Mouse (Mus musculus): ENCODE measurements around the gene Lcn8.

Lcn8 gene

DNA sequence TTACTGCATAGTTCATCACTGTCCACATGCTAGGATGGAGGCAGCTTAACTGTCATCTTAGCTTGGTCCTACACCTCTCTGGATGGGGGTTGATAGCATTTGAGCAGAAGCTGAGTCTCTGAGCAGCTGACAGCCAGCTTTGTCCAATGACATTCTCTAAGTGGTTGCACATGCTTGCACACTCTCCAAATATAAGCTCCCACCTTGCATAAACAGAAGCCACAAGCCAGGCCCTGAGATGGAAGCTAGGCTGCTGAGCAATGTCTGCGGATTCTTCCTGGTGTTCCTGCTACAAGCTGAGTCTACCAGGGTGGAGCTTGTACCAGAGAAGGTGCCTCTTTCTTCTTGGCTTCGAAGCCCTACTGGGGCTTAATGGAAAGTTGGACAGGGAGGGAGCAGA lies at the start of gene Lcn8:
Gene Lcn8, plus strand, starts transcription at position 219 of the 400 bp plus-strand sequence.
- no peak for DNase-seq (ENCODE audit: low spot score)

DNA sequence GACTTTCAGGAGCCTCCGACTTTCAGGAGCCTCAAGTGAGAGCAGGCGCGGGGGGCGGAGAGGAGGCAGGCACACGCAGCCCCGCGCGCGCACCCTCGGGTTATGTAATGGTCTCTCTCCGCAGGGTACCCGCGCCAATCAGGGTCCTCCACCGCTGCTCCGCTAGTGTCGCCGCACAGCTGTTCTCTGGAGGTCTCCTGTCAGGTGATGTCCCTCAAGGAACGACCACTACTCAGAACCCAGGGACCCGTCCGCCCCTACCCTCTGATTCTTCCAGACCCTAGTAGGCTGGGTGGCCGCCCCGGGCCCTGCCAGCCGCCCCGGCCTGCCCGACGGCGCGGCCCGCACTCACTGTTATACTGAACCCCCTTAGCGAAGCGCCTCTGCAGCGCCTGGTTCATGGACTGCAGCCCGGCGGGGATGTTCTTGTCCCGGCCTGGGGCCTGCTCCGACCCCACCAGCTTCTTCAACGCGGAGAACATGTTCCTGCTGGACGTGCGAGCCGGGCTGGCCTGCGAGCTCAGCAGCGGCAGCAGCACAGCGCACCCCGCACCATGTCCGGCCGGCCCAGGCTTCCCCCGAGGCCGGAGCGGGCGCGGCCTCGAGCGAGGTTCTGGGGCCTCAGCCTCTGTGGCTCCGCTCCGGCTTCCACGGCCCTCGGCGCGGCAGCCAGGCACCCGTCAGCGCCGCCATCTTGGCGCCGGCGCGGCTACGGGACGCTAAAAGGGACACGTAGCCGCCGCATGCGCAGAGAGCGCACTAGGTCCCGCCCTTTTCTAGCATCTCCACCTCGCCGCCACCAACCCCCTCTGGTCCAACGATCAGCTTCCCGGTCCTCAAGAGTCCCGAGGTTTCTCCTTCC lies 44.9 kb upstream of the Lcn8 start, which contains the start of gene Rabl6:
Gene Rabl6, minus strand, starts transcription at position 761 of the 862 bp plus-strand sequence.
- DNase-seq (ENCODE audit: low spot score) = peak; percentile 87

DNA sequence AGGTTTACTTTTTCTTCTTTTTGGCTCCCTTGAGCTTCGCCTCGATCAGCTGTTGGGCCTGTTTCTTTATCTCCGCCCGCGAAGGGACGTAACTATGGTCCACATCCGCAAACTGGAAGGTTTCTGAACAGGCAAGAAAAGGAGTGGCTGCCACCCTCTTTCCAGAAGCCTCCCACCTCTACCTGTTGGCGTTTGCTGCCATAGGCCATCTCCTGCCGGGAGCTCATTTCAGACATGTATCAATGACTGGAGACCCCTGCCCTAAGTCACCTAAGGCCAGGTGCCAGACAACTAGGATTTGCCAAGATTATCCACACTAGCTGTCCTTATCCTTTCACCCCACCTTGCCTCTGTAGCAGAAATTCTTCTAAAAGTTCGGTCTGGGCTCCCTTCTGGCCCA lies 44.2 kb upstream of the Lcn8 start:
- no peak for DNase-seq (ENCODE audit: low spot score)

DNA sequence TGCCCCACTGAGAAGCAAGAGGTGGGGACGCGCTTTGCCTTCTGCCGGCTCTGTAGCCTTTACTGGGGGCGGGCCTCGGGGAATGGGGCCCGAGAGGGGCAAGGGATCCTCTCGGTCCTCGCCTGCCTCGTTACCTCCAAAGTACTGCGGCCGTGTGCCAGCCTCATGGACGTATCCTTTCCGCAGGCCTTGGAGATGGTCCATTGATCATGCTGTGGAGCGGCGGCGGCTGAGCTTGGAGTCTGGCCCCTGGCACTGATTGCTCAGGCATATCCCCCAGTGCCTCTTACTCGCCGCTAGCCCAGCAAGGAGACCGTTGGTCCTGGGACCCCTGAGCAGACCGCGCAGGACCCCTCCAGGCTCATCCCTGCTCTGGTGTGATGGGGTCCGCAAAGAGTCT lies 36.5 kb upstream of the Lcn8 start:
- no peak for DNase-seq (ENCODE audit: low spot score)

DNA sequence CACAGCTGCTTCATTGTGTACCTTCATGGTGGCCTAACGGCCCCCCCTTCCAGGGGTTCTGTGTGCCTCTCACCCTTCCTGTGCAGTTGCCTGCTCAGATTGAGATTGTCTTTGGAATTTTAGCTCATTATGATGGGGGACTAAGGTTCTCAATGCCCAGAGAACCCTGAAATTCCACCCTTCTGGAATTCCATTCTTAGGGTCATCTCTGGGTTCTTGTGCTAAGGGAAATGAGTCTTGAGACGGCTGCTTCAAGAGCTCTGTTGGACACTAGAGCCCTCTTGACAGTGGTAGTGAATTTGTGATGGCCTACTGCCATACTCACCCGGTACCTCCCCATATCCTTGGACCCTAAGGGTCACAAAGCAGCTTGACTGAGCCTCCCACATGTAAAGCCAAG lies 35.3 kb upstream of the Lcn8 start, which contains the start of gene Ccdc183:
Gene Ccdc183, minus strand, starts transcription at position 101 of the 400 bp plus-strand sequence.
- no peak for DNase-seq (ENCODE audit: low spot score)

DNA sequence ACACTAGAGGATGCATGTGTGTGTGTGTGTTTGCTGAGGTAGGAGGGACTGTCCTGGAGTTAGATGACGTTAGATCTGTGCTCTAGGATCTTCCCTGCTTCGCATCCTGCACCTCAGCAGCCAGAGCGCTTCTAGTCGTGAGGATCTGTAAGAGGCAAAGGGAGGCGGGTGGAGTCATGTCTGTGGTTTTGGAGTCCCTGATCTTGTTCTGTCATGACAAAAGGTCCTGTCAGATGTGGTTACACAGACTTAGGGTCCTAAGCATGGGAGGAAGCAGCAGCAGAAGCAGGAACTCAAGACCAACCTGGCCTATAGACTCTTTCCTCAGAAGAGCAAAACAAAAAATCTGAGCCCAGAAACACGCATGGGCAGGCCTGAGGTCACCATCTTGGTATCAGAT lies 32.5 kb upstream of the Lcn8 start:
- no peak for DNase-seq (ENCODE audit: low spot score)

DNA sequence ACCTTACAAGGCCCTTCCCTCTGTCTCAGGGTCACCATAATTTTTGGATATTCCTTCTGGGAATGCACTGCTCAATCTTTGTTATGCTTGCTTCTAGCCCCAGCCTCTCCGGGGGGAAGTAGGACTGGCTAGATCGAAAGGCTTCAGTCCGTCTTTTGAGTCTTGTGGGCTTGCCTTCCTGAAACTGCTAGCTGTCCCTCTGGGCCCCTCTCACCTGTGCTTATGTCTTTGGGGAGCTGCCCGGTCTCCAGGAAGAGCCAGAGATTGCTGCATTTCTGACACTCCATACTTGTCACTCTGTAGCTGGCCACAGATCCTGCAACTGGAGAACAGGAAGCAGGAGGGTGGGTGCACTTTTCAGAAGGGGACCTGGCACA lies 32.1 kb upstream of the Lcn8 start:
- DNase-seq (ENCODE audit: low spot score) = no peak

DNA sequence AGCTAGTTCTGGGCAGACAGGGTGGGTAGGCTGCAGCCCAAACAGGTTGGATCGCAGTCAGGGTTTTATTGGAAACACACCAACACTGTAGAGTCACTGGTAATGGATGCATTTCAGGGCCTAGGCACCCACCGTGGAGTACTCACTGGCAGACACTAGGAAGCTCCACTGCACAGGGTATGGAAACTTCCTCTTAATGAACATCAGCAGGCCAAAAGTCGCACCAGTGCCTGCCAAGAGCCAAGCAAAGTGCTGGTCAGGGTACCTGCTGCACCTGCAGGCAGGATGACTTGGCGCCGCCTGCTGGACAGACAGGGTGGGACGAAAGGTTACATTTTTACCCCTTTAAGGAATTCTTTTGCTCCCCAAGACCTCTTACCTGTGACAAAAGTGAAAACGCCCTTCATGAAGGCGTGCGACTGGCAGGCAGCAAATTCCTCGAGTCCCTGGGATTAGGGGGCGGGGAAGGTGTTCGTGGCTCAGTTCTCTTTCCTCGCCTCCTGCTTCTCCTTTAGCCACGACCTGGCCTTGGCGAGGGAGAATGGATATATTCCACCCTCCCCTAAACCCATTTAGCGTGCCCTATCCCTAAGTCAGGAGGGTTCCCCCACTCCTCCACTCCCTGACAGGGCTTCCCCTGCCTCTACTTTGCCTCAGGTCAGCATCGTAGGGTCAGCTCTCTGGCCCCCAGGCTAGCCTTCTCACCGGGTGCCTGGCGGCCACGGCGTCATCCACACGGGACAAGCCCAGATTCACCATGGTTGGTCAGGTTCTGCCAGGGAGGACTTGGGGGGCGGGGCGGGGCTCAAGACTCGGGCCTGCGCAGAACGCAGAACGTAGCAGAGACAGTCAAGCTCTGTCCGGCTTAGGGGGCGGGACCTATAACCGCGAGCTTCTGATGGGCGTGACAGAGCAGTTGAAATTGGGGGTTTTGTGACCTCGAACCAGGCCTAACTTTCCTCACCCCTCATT lies 31.4 kb upstream of the Lcn8 start, which contains the start of gene Tmem141:
Gene Tmem141, minus strand, starts transcription at position 777 of the 972 bp plus-strand sequence.
- DNase-seq (ENCODE audit: low spot score) = peak; percentile 92

DNA sequence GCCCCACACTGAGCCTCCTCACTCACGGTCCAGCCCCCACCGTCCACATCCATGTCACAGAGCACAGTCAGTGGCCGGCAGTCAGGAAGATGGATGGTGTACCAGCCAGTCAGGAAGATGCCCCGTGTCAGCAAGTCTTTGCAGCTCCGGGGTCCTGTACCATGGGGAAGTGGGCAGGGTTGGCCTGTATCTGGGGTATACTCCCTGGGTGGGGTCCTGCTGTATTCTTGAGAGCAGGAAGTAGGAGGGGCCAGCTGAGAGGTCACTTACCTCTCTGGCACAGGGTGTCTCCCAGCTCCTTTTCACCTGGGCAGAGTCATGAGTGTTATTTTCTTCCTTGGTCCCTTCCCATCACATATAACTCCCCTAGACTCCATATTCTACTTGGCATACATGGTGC lies 26.9 kb upstream of the Lcn8 start:
- no peak for DNase-seq (ENCODE audit: low spot score)

DNA sequence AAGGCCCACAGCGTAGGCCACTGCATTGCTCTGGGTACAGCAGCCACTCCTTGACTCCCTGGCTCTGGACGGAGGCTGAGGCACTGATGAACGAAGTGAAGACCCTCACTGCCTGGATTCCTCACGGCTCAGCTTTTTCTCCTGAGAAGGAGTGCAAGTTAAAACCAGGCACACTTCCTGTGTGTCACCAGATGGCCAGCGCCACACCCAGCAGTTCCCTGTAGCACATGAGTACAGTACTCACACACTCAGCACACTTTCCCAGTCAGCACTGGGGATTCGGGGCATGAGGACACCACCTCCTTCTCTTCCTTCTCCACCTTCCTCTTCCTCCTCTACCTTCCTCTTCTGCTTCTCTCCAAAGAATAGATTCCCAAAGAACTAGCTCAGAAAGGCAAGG lies 25.1 kb upstream of the Lcn8 start, which contains the start of gene Fcna:
Gene Fcna, minus strand, starts transcription at position 220 of the 400 bp plus-strand sequence.
- DNase-seq (ENCODE audit: low spot score) = no peak

DNA sequence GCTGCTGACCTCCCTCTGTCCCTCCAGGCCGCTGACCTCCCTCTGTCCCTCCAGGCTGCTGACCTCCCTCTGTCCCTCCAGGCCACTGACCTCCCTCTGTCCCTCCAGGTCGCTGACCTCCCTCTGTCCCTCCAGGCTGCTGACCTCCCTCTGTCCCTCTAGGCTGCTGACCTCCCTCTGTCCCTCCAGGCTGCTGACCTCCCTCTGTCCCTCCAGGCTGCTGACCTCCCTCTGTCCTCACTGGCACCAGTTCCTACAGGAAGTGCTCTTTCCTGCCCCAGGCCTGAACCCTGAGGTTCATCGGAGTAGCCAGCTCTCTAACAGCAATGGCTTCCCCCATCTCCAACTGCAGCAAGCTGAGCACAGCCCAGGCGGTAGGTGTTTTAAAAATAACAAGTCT lies 24.2 kb upstream of the Lcn8 start:
- no peak for DNase-seq (ENCODE audit: low spot score)

DNA sequence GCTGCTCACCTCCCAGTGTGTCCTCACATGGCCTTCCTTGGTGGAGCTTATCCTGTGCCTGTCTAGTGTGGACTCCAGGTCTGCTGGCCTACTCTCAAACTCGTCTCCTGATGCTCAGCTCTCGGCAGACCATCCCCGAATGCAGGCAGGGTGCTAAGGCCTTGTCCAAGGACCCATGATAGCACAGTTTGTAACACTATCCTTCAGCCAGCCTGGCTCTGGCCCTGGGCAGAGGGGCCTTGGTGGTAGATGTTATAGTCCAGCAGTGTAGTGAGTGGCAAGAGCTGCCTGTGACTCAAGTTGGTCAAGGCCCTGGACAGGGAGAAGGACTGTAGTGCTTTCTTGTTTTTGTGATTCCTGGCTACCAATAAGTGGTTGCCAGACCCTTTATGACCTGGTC lies 19.3 kb upstream of the Lcn8 start:
- DNase-seq (ENCODE audit: low spot score) = no peak

DNA sequence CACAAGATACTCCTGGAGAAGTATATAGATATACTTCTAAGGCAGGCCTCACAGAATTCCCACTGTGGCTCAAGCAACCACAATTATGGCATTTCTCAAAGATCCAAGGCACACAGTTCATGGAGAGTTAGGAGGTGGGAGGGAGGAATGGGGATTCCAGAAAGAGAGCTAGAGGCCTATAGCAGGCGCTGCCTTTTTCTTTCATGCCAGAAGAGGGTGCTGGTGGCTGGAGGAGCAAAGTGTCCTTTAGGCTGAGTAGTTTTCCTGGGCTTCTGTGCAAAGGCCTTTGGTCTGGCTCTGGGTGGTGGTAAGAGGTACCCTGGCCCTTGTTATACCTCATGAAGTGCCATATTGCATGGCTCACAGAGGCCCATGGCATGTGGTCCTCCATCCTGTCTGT lies 18.9 kb upstream of the Lcn8 start:
- no peak for DNase-seq (ENCODE audit: low spot score)

DNA sequence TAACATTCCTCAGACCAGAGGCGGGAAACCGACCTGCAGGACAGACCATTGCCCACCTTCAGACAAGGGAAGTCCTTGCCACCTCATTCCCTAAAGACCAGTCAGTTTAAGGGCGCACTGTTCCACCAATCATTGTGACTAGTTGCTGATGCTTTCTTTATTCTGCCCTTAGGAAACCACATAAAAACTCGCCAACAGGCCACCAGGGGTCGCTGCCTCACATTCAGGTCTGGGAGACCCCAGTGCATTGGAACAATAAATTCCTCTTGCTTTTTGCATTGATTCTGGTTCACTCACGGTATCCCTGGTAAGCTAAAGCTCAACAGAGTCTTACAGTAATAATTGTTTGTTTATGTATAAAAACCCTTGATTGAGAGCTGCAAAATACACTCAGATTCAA lies 13.0 kb upstream of the Lcn8 start:
- DNase-seq (ENCODE audit: low spot score) = no peak

DNA sequence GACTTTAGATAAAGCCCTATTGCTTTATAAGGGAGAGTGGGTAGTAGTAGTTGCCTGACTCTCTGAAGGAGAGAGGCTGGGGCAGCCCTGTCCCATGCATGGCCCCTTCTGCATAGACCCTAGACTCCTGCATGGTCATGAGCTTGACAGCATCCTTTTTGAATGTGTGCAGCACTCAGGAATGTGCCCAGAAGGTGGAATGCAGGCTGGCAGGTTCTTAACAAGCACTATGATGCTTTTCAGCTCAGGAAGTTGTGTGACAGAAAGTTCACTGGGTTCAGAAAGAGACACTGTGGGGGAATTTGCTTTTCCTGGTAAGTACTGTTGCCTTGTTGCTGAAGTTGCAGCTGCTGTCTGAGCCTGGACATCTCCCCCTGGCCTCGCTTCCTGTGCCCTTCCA lies 1.6 kb downstream of the Lcn8 start:
- DNase-seq (ENCODE audit: low spot score) = peak; percentile 11

DNA sequence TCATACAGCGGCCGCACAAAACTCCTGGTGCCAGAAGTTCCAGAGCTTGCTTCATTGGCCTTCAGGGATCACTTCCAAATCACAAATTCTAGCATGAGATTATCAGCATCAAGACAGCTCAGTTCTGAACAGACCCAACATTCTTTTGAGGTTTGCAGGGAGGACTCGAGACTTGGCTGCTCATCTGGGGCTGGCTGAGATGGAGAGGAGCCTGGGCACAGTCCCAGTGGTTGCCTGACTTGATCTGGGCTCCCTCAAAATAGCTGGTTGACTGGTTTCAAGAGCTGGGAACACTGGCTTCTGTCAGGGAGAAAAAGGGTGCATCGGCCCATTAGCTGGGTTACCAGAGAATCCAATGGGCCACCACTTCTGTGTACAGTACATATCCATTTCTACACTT lies 3.8 kb downstream of the Lcn8 start:
- DNase-seq (ENCODE audit: low spot score) = peak; percentile 30

DNA sequence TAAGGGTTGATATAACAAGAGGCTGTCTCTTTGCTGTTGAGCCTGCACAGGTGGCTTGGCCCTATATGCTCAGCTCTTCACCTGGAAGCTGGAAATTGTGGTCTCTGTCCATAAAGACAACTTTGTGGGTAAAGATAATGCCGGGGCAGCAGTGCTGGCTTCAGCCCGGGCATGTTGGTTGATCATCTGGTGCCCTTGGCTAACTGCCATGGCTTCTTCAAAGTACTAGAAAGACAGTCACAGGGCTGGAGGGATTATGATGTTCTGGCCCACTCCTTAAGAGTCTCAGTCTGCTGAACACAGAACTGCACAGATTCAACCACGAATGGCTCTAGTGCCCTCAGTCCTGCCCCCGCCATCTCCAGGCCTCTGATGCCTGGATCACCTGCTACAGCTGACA lies 4.3 kb downstream of the Lcn8 start:
- no peak for DNase-seq (ENCODE audit: low spot score)

DNA sequence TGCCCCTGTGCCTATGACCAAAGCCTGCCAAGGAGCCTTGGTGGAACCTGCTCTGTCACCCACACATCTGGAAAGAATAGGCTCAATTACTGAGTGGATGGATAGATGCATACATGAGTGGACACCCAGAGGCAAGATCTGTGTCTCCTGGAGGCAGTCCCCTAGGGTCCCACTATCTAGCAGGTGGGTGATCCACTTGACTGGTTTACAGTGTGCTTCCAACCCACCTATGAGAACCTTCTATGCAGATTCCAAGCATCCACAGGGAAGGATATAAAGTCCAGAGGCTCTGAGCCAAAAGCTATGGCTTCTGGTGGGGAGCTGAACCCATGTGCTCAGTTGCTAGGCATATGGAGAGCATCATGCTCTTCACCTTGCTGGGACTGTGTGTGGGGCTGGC lies 4.7 kb downstream of the Lcn8 start, which contains the start of gene Lcn5:
Gene Lcn5, plus strand, starts transcription at position 301 of the 400 bp plus-strand sequence.
- DNase-seq (ENCODE audit: low spot score) = no peak

DNA sequence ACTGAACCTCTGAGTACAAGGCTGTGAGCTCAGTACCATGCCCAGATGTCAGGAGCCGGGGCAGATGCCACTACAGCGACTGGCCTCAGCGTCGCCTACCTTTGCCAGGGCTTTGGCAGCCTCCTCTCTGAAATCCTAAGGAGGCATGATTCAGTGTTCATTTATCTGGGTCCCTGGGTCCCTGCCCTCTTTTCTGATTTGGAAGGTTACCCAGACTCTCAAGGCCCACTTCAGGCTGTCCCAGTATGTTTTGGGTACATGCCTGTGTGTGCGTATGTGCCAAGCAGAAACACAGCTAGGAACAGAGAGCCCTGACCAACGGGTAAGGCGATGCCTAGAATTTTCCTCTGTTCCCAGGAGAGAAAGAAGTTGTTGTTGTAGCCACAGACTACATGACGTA lies 7.4 kb downstream of the Lcn8 start:
- no peak for DNase-seq (ENCODE audit: low spot score)

DNA sequence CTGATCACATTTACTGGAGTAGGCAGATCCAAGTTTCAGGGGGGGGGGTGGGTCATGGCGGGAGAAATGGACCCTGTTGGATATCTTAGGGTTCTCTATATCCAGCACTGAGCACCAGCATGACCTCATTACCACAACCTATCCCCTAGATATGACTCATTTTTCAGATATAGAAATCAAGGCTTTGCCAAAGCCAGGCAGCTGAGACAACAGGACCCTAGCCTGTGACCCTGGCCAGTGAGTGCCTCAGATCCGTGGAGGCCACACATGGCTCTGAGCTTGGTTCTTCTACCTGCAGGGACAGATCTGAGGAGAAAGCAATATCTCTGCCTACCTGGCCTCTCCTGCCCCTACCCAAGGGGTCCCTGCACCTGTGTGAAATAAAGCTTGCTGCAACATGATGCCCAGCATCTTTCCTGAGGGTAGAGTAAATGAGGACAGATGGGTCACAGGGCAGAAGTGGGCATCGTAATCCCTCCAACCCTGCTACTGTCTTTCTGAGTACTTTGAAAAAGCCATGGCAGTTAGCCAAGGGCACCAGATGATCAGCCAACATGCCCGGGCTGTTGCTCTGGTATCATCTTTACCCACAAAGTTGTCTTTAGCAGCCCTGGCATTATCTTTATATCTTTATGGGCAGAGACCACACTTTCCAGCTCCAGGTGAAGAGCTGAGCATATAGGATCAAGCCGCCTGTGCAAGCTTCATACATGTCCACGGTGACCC lies 8.5 kb downstream of the Lcn8 start:
- no peak for DNase-seq (ENCODE audit: low spot score)

DNA sequence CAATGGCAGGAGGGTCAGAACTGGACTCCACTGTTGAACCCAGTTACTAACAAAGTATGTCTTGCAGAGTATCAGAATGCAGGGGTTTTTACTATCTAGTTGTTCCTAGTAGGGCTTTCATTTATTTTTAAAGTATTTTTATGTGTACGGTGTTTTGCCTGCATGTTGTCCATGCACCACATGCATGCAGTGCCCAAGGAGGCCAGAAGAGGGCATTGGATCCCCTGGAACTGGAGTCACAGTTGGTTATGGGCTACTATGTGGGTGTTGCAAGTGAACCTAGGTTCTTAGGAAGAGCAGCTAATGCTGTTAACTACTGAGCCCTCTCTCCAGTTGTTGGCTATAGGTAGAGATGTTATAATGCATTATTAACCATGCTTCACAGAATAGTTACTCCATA lies 10.6 kb downstream of the Lcn8 start:
- DNase-seq (ENCODE audit: low spot score) = peak; percentile 17

DNA sequence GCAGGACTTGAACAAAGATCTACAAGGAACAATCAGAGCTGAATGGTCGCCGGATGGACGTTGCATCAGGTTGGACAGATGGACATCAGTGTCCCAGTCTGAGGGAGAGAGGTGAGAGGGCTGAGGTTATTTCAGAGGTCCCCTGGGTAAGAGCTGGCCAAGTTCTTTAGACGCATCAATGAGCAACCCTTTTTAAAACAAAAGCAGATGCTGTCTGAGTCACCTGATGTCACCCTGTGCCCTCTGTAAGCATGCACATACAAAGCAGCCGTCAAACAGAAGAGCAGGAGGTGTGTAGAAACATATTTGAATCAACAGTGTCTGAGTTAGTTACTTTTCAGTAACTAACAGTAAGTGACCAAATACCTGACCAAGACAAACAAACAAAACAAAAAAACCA lies 11.2 kb downstream of the Lcn8 start:
- DNase-seq (ENCODE audit: low spot score) = no peak

Data from lung, postnatal 25 days (tissue).